Comparison of ENCODE assay signal across 9 mouse cellular contexts in the genomic region with DNA sequence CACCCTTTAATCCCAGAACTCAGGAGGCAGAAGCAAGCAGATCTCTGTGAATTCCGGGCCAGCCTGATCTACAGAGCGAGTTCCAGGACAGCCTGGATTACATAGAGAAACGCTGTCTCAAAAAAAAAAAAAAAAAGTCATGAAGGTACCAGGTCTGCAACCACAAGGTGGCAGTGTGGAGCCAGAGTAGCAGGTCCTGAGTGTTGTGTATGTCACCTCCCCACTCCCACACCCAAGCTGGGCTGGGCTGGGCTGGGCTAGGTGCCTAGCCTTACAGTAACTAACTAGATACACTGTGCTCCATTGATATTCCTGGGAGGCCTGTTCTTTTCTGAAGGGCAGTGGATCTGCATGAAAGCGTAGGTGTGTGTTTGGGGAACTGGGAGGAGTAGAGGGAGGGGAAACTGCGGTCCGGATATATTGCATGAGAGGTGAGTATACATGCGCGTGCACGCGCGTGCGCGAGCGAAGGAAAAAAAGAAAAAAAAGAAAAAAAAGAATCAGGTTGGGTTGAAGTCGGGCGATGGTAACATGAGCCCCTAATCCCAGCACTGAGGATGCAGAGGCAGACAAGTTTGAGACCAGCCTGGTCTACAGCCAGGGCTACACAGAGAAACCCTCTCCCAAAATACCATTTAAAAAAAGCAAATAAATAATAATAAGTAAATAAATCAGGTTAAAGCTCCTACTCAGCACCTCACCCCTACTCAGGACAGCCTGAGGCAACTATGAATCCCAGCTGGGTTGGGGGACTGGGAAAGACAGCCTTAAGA. TPM values are rescaled to one million over a fixed set of nuclear protein-coding genes. Genes with fewer than 3 reads are reported as not detected.
DNase-seq lines count a peak whose midpoint lies in the region; ATAC-seq and TF ChIP-seq lines count a peak whose summit lies in the region.
"Had no signal": no experiment of that assay in that cellular context is flagged by ENCODE, and none has a peak within 500 bp of the region (broad histone marks: within the 10 kb centered on the region; RNA-seq: fewer than 3 reads in every experiment).

No protein-coding gene starts in this region.

- 57% methylated on average over 16 of the region's 16 CpGs for WGBS in bone marrow, adult 2 months
- 73% methylated on average over 16 of the region's 16 CpGs for WGBS in heart, embryonic 12.5 days
- WGBS in liver, postnatal 0 days (ENCODE audit: insufficient replicate concordance) = 65% methylated on average over 16 of the region's 16 CpGs

- no peaks in the 10 kb centered on the region for H3K9me3 ChIP-seq in ES-Bruce4 (replicated peaks; ENCODE audit: control insufficient read depth, insufficient read depth, low read length, poor library complexity, severe bottlenecking)
- H3K9me3 ChIP-seq in heart, embryonic 12.5 days (replicated peaks) = no peaks in the 10 kb centered on the region
- no peaks in the 10 kb centered on the region for H3K9me3 ChIP-seq in liver, postnatal 0 days (ENCODE audit: low read length)

- peak; percentile 77 for TF ChIP-seq CTCF in ES-Bruce4 (IDR thresholded peaks at IDR 0.05; ENCODE audit: low read depth, low read length)
- peak; percentile 90 for TF ChIP-seq CTCF in bone marrow, adult 2 months (IDR thresholded peaks at IDR 0.05; ENCODE audit: control insufficient read depth, insufficient read depth, low read length)
- peak; percentile 94 for TF ChIP-seq CTCF in liver, postnatal 0 days (IDR thresholded peaks at IDR 0.05; ENCODE audit: low read depth)

- ATAC-seq in erythroblast, adult 5-6 weeks (replicated peaks; ENCODE audit: low FRiP score, poor library complexity, severe bottlenecking) = peak; percentile 89
- peak; percentile 69; the same call in 1 of the 2 replicates for ATAC-seq in heart, embryonic 12.5 days (ENCODE audit: insufficient number of reproducible peaks, low FRiP score)
- ATAC-seq in liver, postnatal 0 days = peak; percentile 84

- TF ChIP-seq POLR2A in ES-Bruce4 (IDR thresholded peaks at IDR 0.05; ENCODE audit: insufficient read depth, low read length) = no peak
- TF ChIP-seq POLR2A in bone marrow, adult 2 months (IDR thresholded peaks at IDR 0.05; ENCODE audit: borderline replicate concordance, control insufficient read depth, low read depth, low read length) = no peak

- DNase-seq in kidney, postnatal 4 days = peak; percentile 89 to 91
- peak; percentile 93 for DNase-seq in liver, postnatal 0 days
- peak; percentile 81 for DNase-seq in retina, postnatal 1 day
- peak; percentile 80 to 84 for DNase-seq in thymus, postnatal 36 days

- no peak for TF ChIP-seq EP300 in ES-Bruce4 (IDR thresholded peaks at IDR 0.05; ENCODE audit: insufficient read depth, low read depth, low read length)
- no peak for TF ChIP-seq EP300 in liver, postnatal 0 days (IDR thresholded peaks at IDR 0.05; ENCODE audit: low read depth)

- no peaks in the 10 kb centered on the region for H3K27me3 ChIP-seq in ES-Bruce4 (ENCODE audit: control insufficient read depth, insufficient read depth, low read length, poor library complexity, severe bottlenecking)
- no peaks in the 10 kb centered on the region for H3K27me3 ChIP-seq in heart, embryonic 12.5 days (replicated peaks)
- no peaks in the 10 kb centered on the region for H3K27me3 ChIP-seq in liver, postnatal 0 days (ENCODE audit: insufficient read depth, low read length)

- H3K4me1 ChIP-seq in ES-Bruce4 (ENCODE audit: control insufficient read depth, insufficient read depth, low read length) = no peaks in the 10 kb centered on the region
- no peaks in the 10 kb centered on the region; the same call in none of the 2 replicates for H3K4me1 ChIP-seq in bone marrow, adult 2 months (ENCODE audit: control insufficient read depth, insufficient read depth, low read length)
- H3K4me1 ChIP-seq in heart, embryonic 12.5 days (replicated peaks) = peaks cover 7% of the 10 kb centered on the region; the same call in 1 of the 2 replicates
- H3K4me1 ChIP-seq in liver, postnatal 0 days (ENCODE audit: insufficient read depth) = peaks cover 17% of the 10 kb centered on the region

- peak overlapping the region; percentile 31 for H3K4me3 ChIP-seq in ES-Bruce4 (ENCODE audit: low read depth, low read length)
- H3K4me3 ChIP-seq in bone marrow, adult 2 months (replicated peaks; ENCODE audit: control insufficient read depth, low read depth, low read length) = peak overlapping the region; percentile 45
- H3K4me3 ChIP-seq in heart, embryonic 12.5 days = no peak overlapping the region
- no peak overlapping the region for H3K4me3 ChIP-seq in liver, postnatal 0 days (ENCODE audit: low read depth, low read length)

- peak overlapping the region; percentile 13; the same call in 1 of the 2 replicates for H3K4me2 ChIP-seq in heart, embryonic 12.5 days
- peak overlapping the region; percentile 51 for H3K4me2 ChIP-seq in liver, postnatal 0 days (ENCODE audit: low read depth, low read length)

- H3K27ac ChIP-seq in ES-Bruce4 (ENCODE audit: insufficient read depth, low read length) = no peak overlapping the region
- H3K27ac ChIP-seq in bone marrow, adult 2 months (ENCODE audit: control insufficient read depth, insufficient read depth, low read depth, low read length, poor library complexity) = 0 out of 2 replicates have a peak overlapping the region, but pooled peaks have one; percentile 16
- no peak overlapping the region for H3K27ac ChIP-seq in heart, embryonic 12.5 days (ENCODE audit: poor library complexity, severe bottlenecking)
- H3K27ac ChIP-seq in liver, postnatal 0 days (ENCODE audit: low read depth) = peak overlapping the region; percentile 29; the same call in 1 of the 2 replicates

- H3K36me3 ChIP-seq in ES-Bruce4 (ENCODE audit: control insufficient read depth, insufficient read depth, low read length, poor library complexity, severe bottlenecking) = no peaks in the 10 kb centered on the region
- H3K36me3 ChIP-seq in heart, embryonic 12.5 days = no peaks in the 10 kb centered on the region
- H3K36me3 ChIP-seq in liver, postnatal 0 days (replicated peaks; ENCODE audit: insufficient read depth, low read length) = no peaks in the 10 kb centered on the region

- H3K9ac ChIP-seq in ES-Bruce4 (ENCODE audit: low read depth, poor library complexity, severe bottlenecking) = no peak overlapping the region
- no peak overlapping the region for H3K9ac ChIP-seq in heart, embryonic 12.5 days
- H3K9ac ChIP-seq in liver, postnatal 0 days (replicated peaks) = 0 out of 2 replicates have a peak overlapping the region, but pooled peaks have one; percentile 5

RNA-seq across cellular contexts. Expression of gene Avpr1b, which starts 14.5 kb away (rescaled TPM):
- 0.49 TPM in 1 of 2 replicates, not detected in the other for polyA plus RNA-seq in ES-Bruce4 (2011; ENCODE audit: insufficient read depth, insufficient read length, low read depth, missing spikeins)
- polyA plus RNA-seq in bone marrow, adult 2 months (2011; ENCODE audit: insufficient read depth, insufficient read length, low replicate concordance, missing spikeins) = not detected in 2 replicates
- not detected in 2 replicates for total RNA-seq in erythroblast, adult 5-6 weeks (2015; ENCODE audit: low replicate concordance)
- total RNA-seq in erythroblast, adult 5-6 weeks (2017; ENCODE audit: low replicate concordance) = not detected in 2 replicates
- polyA plus RNA-seq in heart, embryonic 12.5 days (2016; fragmentation: Nextera tagmentation; extraction: Ambion mirVana) = not detected in 2 replicates
- polyA plus RNA-seq in liver, postnatal 0 days (2015; fragmentation: Nextera tagmentation; extraction: Ambion mirVana) = not detected in 2 replicates
- polyA plus RNA-seq: neural tube, embryonic 14.5 days had no signal

RNA-seq across cellular contexts. Expression of gene Ctse, which starts 24.6 kb away (rescaled TPM):
- polyA plus RNA-seq in ES-Bruce4 (2011; ENCODE audit: insufficient read depth, insufficient read length, low read depth, missing spikeins) = not detected in 2 replicates
- 118 and 261 TPM in 2 replicates for polyA plus RNA-seq in bone marrow, adult 2 months (2011; ENCODE audit: insufficient read depth, insufficient read length, low replicate concordance, missing spikeins)
- 1,800 and 1,836 TPM in 2 replicates for total RNA-seq in erythroblast, adult 5-6 weeks (2015; ENCODE audit: low replicate concordance)
- 1,272 and 1,472 TPM in 2 replicates for total RNA-seq in erythroblast, adult 5-6 weeks (2017; ENCODE audit: low replicate concordance)
- polyA plus RNA-seq in heart, embryonic 12.5 days (2016; fragmentation: Nextera tagmentation; extraction: Ambion mirVana) = 0.74 and 0.97 TPM in 2 replicates
- 69.2 and 76.3 TPM in 2 replicates for polyA plus RNA-seq in liver, postnatal 0 days (2015; fragmentation: Nextera tagmentation; extraction: Ambion mirVana)
- polyA plus RNA-seq: neural tube, embryonic 14.5 days had no signal

Comparison
In these comparisons a context has a peak if more than half of its experiments do, and no peak if none do; other contexts are left out.
1. H3K27ac ChIP-seq: peak in bone marrow, adult 2 months (single experiment) and liver, postnatal 0 days (single experiment); none in ES-Bruce4 (single experiment) and heart, embryonic 12.5 days (single experiment).
2. H3K4me3 ChIP-seq: peak in ES-Bruce4 (single experiment) and bone marrow, adult 2 months (single experiment); none in heart, embryonic 12.5 days (single experiment) and liver, postnatal 0 days (single experiment).
3. RNA of gene Ctse, which starts 24.6 kb away (polyA plus RNA-seq): 118 to 261 TPM in bone marrow, adult 2 months and 69.2 to 76.3 TPM in liver, postnatal 0 days; 0.74 to 0.97 TPM in heart, embryonic 12.5 days and not detected in ES-Bruce4; every median in the first group is over 10 times any median in the second.
4. Peak in every context shown above with its lines, with median percentiles within 50 percentile points of each other: CTCF ChIP-seq, ATAC-seq and DNase-seq.